Mouse (Mus musculus) limb, embryonic 11.5 days (tissue): ENCODE data around the gene Gimap7. TPM values are rescaled to one million over a fixed set of nuclear protein-coding genes. Genes with fewer than 3 reads are reported as not detected.
"Not testable (repeated sequence)": the region's sequence is repeated elsewhere in the genome, so short reads cannot be mapped to it uniquely, and the experiment has no call there.

ENCODE experiments used
- ATAC-seq: fragments of 200-750 bp; cut with Nextera tagmentation; 2 replicates; pipeline ENCODE4 v1.8.0; 2017; ENCODE audit warnings: low read depth; ENCODE audit not compliant: insufficient number of reproducible peaks, low FRiP score, low TSS enrichment
- DNase-seq: peaks from one replicate; pipeline ENCODE4 v3.0.0-alpha.2; 2015; ENCODE audit warnings: low spot score
- H3K27ac ChIP-seq: fragments of 300-500 bp; sonication (generic); replicated peaks from 2 replicates; pipeline ENCODE4 v1.5.1; 2014; ENCODE audit warnings: low read depth, mild to moderate bottlenecking, low read length
- H3K27me3 ChIP-seq: fragments of 300-500 bp; sonication (generic); 2 replicates; pipeline ENCODE4 v1.6.1; 2014; ENCODE audit warnings: mild to moderate bottlenecking, low read length, mixed read lengths; ENCODE audit not compliant: control insufficient read depth, insufficient read depth
- H3K36me3 ChIP-seq: fragments of 300-500 bp; sonication (generic); 2 replicates; pipeline ENCODE4 v1.6.1; 2014; ENCODE audit warnings: mild to moderate bottlenecking, low read length, moderate library complexity, mixed read lengths; ENCODE audit not compliant: control insufficient read depth, insufficient read depth
- H3K4me1 ChIP-seq: fragments of 300-500 bp; sonication (generic); 2 replicates; pipeline ENCODE4 v1.6.1; 2014; ENCODE audit warnings: low read length, mixed read lengths; ENCODE audit not compliant: control insufficient read depth, insufficient read depth
- H3K4me2 ChIP-seq: fragments of 300-500 bp; sonication (generic); 2 replicates; pipeline ENCODE4 v1.6.1; 2014; ENCODE audit warnings: low read depth, mild to moderate bottlenecking, moderate library complexity; ENCODE audit not compliant: severe bottlenecking
- H3K4me3 ChIP-seq: fragments of 300-500 bp; sonication (generic); 2 replicates; pipeline ENCODE4 v1.5.1; 2014; ENCODE audit warnings: low read depth, low read length
- H3K9ac ChIP-seq: fragments of 300-500 bp; sonication (generic); 2 replicates; pipeline ENCODE4 v1.6.1; 2014; ENCODE audit warnings: mild to moderate bottlenecking, low read length
- H3K9me3 ChIP-seq: fragments of 300-500 bp; sonication (generic); 2 replicates; pipeline ENCODE4 v1.6.1; 2016; ENCODE audit warnings: low read length; ENCODE audit not compliant: control insufficient read depth
- WGBS: fragments of 180-500 bp; shearing (Covaris S2); extraction: QIAGEN DNeasy Blood & Tissue Kit; methylation state at CpG from one replicate; pipeline ENCODE4 v1.1.7; 2014; 5-methylcytosine and 5-hydroxymethylcytosine counted together
- polyA plus RNA-seq: library from polyadenylated mRNA; unstranded; fragments of >200 nt; fragmentation: Nextera tagmentation; extraction: Ambion mirVana; gene quantifications from 2 replicates; pipeline ENCODE4 v1.2.1, GENCODE M21; 2014

Gene Gimap7
- polyA plus RNA-seq, 1 experiment from 2014 or later, result not detected

- no peaks in the 10 kb centered on the region; the same call in 1 of the 2 replicates for H3K4me1 ChIP-seq
- no peak overlapping the region for H3K27ac ChIP-seq
- H3K36me3 ChIP-seq, result no peaks in the 10 kb centered on the region
- H3K4me2 ChIP-seq, result no peak overlapping the region
- H3K9me3 ChIP-seq, result no peaks in the 10 kb centered on the region
- H3K4me3 ChIP-seq, result no peak overlapping the region
- H3K27me3 ChIP-seq, result no peaks in the 10 kb centered on the region
- WGBS, result 82% methylated on average over 4 of the region's 4 CpGs
- no peak for DNase-seq
- H3K9ac ChIP-seq, result no peak overlapping the region
- ATAC-seq, result no peak
These were observed 40.0 kb upstream of the Gimap7 start for GRCm38 (mm10) chr6:48678391-48678790.

- H3K4me2 ChIP-seq, result no peak overlapping the region
- no peaks in the 10 kb centered on the region for H3K36me3 ChIP-seq
- H3K27ac ChIP-seq, result no peak overlapping the region
- no peak for DNase-seq
- no peaks in the 10 kb centered on the region for H3K9me3 ChIP-seq
- H3K4me1 ChIP-seq, result no peaks in the 10 kb centered on the region; the same call in 1 of the 2 replicates
- H3K9ac ChIP-seq, result no peak overlapping the region
- H3K4me3 ChIP-seq, result no peak overlapping the region
- ATAC-seq, result no peak
- H3K27me3 ChIP-seq, result no peaks in the 10 kb centered on the region
- 72% methylated on average over 6 of the region's 6 CpGs for WGBS
These were observed 38.7 kb upstream of the Gimap7 start for GRCm38 (mm10) chr6:48679701-48680100.

DNA sequence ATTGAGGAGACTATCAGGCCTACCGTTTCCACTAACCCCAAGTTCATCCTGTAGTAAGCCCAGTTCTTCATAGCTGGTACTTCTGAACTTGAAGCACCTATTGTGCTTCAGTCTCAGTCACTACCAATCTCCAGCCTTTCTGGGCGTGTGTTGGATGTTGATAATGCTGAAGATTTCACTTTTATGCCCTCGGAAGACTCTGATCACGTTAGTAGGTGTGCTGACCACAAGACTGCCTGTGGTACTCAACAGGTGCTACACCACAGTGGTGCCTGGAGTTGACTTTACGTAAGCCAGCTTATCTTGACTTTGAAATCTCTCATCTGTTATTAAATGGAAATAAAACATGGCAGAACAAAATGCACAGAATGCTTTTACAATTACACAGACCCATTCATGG, 38.0 kb upstream of the Gimap7 start:
- Histone ChIP-seq H3K9ac (no peak overlapping the region), H3K9me3 (no peaks in the 10 kb centered on the region), H3K4me2 (no peak overlapping the region), H3K27ac (no peak overlapping the region), H3K36me3 (no peaks in the 10 kb centered on the region), H3K27me3 (no peaks in the 10 kb centered on the region), H3K4me3 (no peak overlapping the region), H3K4me1 (no peaks in the 10 kb centered on the region; the same call in 1 of the 2 replicates)
- 85% methylated on average over 5 of the region's 5 CpGs for WGBS
- ATAC-seq (no peak), DNase-seq (no peak)

- H3K4me2 ChIP-seq, result no peak overlapping the region
- no peaks in the 10 kb centered on the region for H3K27me3 ChIP-seq
- H3K27ac ChIP-seq, result no peak overlapping the region
- no peaks in the 10 kb centered on the region for H3K9me3 ChIP-seq
- 80% methylated on average over 3 of the region's 3 CpGs for WGBS
- DNase-seq (no peak), ATAC-seq (no peak)
- no peaks in the 10 kb centered on the region for H3K4me1 ChIP-seq
- no peak overlapping the region for H3K9ac ChIP-seq
- H3K36me3 ChIP-seq, result no peaks in the 10 kb centered on the region
- no peak overlapping the region for H3K4me3 ChIP-seq
These were observed 36.8 kb upstream of the Gimap7 start for GRCm38 (mm10) chr6:48681472-48682090.

GRCm38 (mm10) chr6:48682271-48682670, 36.1 kb upstream of the Gimap7 start:
- Histone ChIP-seq H3K4me2 (no peak overlapping the region), H3K9ac (no peak overlapping the region), H3K4me1 (no peaks in the 10 kb centered on the region), H3K36me3 (no peaks in the 10 kb centered on the region), H3K27me3 (no peaks in the 10 kb centered on the region), H3K27ac (no peak overlapping the region), H3K4me3 (no peak overlapping the region), H3K9me3 (no peaks in the 10 kb centered on the region)
- ATAC-seq (no peak), DNase-seq (no peak)
- WGBS, result 80% methylated on average over 4 of the region's 4 CpGs

DNA sequence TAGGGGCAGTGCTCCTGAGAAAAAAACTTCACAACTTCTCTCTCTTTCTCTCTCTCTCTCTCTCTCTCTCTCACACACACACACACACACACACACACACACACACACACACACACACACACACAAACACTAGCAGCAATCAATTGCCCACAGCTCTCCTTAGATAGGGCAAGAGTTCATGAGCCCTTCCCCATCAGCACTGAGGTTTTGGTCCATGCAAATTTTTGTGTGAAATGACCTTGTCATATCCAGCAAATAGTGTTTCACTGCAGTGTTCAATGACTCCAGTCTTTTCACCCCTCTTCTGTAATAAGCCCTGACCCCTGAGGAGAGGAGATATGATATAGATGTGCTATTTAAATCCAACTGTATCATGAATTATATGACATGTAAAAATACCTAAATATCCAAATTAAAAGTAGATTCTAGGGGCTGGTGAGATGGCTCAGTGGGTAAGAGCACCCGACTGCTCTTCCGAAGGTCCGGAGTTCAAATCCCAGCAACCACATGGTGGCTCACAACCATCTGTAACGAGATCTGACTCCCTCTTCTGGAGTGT, 35.1 kb upstream of the Gimap7 start:
- not testable (repeated sequence) for H3K27me3 ChIP-seq, H3K36me3 ChIP-seq, H3K4me2 ChIP-seq, H3K27ac ChIP-seq, H3K9me3 ChIP-seq, H3K4me1 ChIP-seq, DNase-seq, ATAC-seq, H3K4me3 ChIP-seq, H3K9ac ChIP-seq
- 91% methylated on average over 3 of the region's 4 CpGs for WGBS

GRCm38 (mm10) chr6:48684319-48684718, 34.1 kb upstream of the Gimap7 start, which contains the start of gene Gimap4:
Gimap4 (plus strand) TSS chr6:48684549.
- Histone ChIP-seq H3K9me3 (no peaks in the 10 kb centered on the region), H3K27me3 (no peaks in the 10 kb centered on the region), H3K36me3 (no peaks in the 10 kb centered on the region), H3K4me3 (no peak within 1 kb of the TSS), H3K4me1 (no peaks in the 10 kb centered on the region), H3K4me2 (no peak within 1 kb of the TSS), H3K27ac (no peak within 1 kb of the TSS), H3K9ac (no peak within 1 kb of the TSS)
- ATAC-seq (no peak), DNase-seq (no peak)
- whole genome bisulfite sequencing, result 78% methylated on average over 5 of the region's 5 CpGs

DNA sequence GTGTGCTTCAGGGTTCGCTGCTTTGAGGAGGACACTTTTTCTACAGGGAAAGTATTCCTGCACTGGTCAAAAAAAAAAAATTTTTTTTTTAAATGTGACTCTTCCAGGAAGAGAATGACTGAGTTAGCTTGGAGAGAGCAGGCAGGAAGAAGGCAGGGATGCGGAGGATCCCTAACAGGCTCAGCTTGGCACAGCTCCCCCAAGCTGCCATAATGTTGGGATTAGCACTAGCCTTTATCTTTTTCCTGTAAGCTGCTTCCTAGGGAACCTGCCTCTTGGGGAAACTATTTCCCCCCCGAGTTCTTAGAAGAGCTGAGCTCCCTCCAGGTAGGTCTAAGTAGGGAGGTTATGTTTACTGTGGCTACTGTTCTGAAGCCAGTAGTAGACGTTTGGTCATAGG, 33.6 kb upstream of the Gimap7 start:
- Histone ChIP-seq H3K27ac (no peak overlapping the region), H3K4me3 (no peak overlapping the region), H3K4me2 (no peak overlapping the region), H3K9ac (no peak overlapping the region), H3K36me3 (no peaks in the 10 kb centered on the region), H3K9me3 (no peaks in the 10 kb centered on the region), H3K27me3 (no peaks in the 10 kb centered on the region), H3K4me1 (no peaks in the 10 kb centered on the region)
- WGBS, result 66% methylated on average over 4 of the region's 4 CpGs
- DNase-seq (no peak), ATAC-seq (no peak)

- Histone ChIP-seq H3K27me3 (no peaks in the 10 kb centered on the region), H3K4me2 (no peak overlapping the region), H3K9me3 (no peaks in the 10 kb centered on the region), H3K4me3 (no peak overlapping the region), H3K4me1 (no peaks in the 10 kb centered on the region), H3K27ac (no peak overlapping the region), H3K9ac (no peak overlapping the region), H3K36me3 (no peaks in the 10 kb centered on the region)
- ATAC-seq (no peak), DNase-seq (no peak)
- 89% methylated on average over 2 of the region's 2 CpGs for WGBS
These were observed 33.2 kb upstream of the Gimap7 start for GRCm38 (mm10) chr6:48685251-48685650.
